Mouse (Mus musculus) heart, embryonic 12.5 days (tissue): ENCODE results near the gene Prdm5. TPM values are rescaled to one million over a fixed set of nuclear protein-coding genes. Genes with fewer than 3 reads are reported as not detected.

ENCODE experiments used
- ATAC-seq: fragments of 200-750 bp; cut with Nextera tagmentation; 2 replicates; pipeline ENCODE4 v1.8.0; 2017; ENCODE audit warnings: moderate TSS enrichment, moderate library complexity; ENCODE audit not compliant: insufficient number of reproducible peaks, low FRiP score
- H3K27ac ChIP-seq: fragments of 300-500 bp; sonication (generic); 2 replicates; pipeline ENCODE4 v1.5.1; 2016; ENCODE audit warnings: mild to moderate bottlenecking, moderate library complexity; ENCODE audit not compliant: poor library complexity, severe bottlenecking
- H3K27me3 ChIP-seq: fragments of 300-500 bp; sonication (generic); replicated peaks from 2 replicates; pipeline ENCODE4 v1.6.1; 2016; ENCODE audit warnings: mild to moderate bottlenecking, moderate library complexity
- H3K36me3 ChIP-seq: fragments of 300-500 bp; sonication (generic); 2 replicates; pipeline ENCODE4 v1.6.1; 2016; ENCODE audit warnings: mild to moderate bottlenecking, moderate library complexity
- H3K4me1 ChIP-seq: fragments of 300-500 bp; sonication (generic); replicated peaks from 2 replicates; pipeline ENCODE4 v1.6.1; 2016; ENCODE audit warnings: mild to moderate bottlenecking
- H3K4me2 ChIP-seq: fragments of 300-500 bp; sonication (generic); 2 replicates; pipeline ENCODE4 v1.6.1; 2016; ENCODE audit warnings: mild to moderate bottlenecking, moderate library complexity
- H3K4me3 ChIP-seq: fragments of 300-500 bp; sonication (generic); 2 replicates; pipeline ENCODE4 v1.5.1; 2016; ENCODE audit warnings: mild to moderate bottlenecking
- H3K9ac ChIP-seq: fragments of 300-500 bp; sonication (generic); 2 replicates; pipeline ENCODE4 v1.6.1; 2016; ENCODE audit warnings: mild to moderate bottlenecking, moderate library complexity
- H3K9me3 ChIP-seq: fragments of 300-500 bp; sonication (generic); replicated peaks from 2 replicates; pipeline ENCODE4 v1.6.1; 2016; ENCODE audit warnings: mild to moderate bottlenecking, moderate library complexity
- WGBS: fragments of 180-500 bp; shearing (Covaris S2); methylation state at CpG from one replicate; pipeline ENCODE4 v1.1.7; 2016; 5-methylcytosine and 5-hydroxymethylcytosine counted together
- polyA plus RNA-seq: library from polyadenylated mRNA; unstranded; fragments of >200 nt; fragmentation: Nextera tagmentation; extraction: Ambion mirVana; gene quantifications from 2 replicates; pipeline ENCODE4 v1.2.1, GENCODE M21; 2016

The Prdm5 gene
- polyA plus RNA-seq, 1 experiment from 2014 or later: 12.0 TPM

GRCm38 (mm10) chr6:65933177-65933576, 154.4 kb downstream of the Prdm5 start:
- no peak overlapping the region for H3K4me3 ChIP-seq
- ATAC-seq: no peak
- H3K9me3 ChIP-seq: no peaks in the 10 kb centered on the region
- no peaks in the 10 kb centered on the region for H3K27me3 ChIP-seq
- H3K27ac ChIP-seq: no peak overlapping the region
- H3K36me3 ChIP-seq: peaks cover 16% of the 10 kb centered on the region
- WGBS: 57% methylated on average over 4 of the region's 4 CpGs
- H3K4me2 ChIP-seq: no peak overlapping the region
- no peaks in the 10 kb centered on the region for H3K4me1 ChIP-seq
- no peak overlapping the region for H3K9ac ChIP-seq

- 82% methylated on average over 7 of the region's 7 CpGs for WGBS
- H3K4me2 ChIP-seq: no peak overlapping the region
- ATAC-seq: no peak
- H3K27me3 ChIP-seq: no peaks in the 10 kb centered on the region
- no peaks in the 10 kb centered on the region for H3K9me3 ChIP-seq
- no peaks in the 10 kb centered on the region for H3K4me1 ChIP-seq
- no peak overlapping the region for H3K4me3 ChIP-seq
- H3K27ac ChIP-seq: no peak overlapping the region
- no peak overlapping the region for H3K9ac ChIP-seq
- peaks cover 10% of the 10 kb centered on the region; the same call in 1 of the 2 replicates for H3K36me3 ChIP-seq
Measured at GRCm38 (mm10) chr6:65935566-65936281, 156.9 kb downstream of the Prdm5 start.

GRCm38 (mm10) chr6:65950492-65950891, 171.7 kb downstream of the Prdm5 start:
- H3K4me2 ChIP-seq: no peak overlapping the region
- H3K27ac ChIP-seq: no peak overlapping the region
- H3K9me3 ChIP-seq: no peaks in the 10 kb centered on the region
- no peak overlapping the region for H3K4me3 ChIP-seq
- no peak overlapping the region for H3K9ac ChIP-seq
- no peaks in the 10 kb centered on the region for H3K27me3 ChIP-seq
- no peaks in the 10 kb centered on the region for H3K4me1 ChIP-seq
- ATAC-seq: no peak
- WGBS: 85% methylated on average over 6 of the region's 6 CpGs
- H3K36me3 ChIP-seq: no peaks in the 10 kb centered on the region

- no peaks in the 10 kb centered on the region for H3K9me3 ChIP-seq
- no peaks in the 10 kb centered on the region for H3K27me3 ChIP-seq
- WGBS: 93% methylated on average over 10 of the region's 10 CpGs
- no peaks in the 10 kb centered on the region for H3K4me1 ChIP-seq
- no peak within 1 kb of the TSS for H3K4me3 ChIP-seq
- no peak within 1 kb of the TSS for H3K4me2 ChIP-seq
- no peak within 1 kb of the TSS for H3K9ac ChIP-seq
- H3K27ac ChIP-seq: no peak within 1 kb of the TSS
- ATAC-seq: no peak
- no peaks in the 10 kb centered on the region for H3K36me3 ChIP-seq
Measured at GRCm38 (mm10) chr6:65952309-65952708, 173.5 kb downstream of the Prdm5 start, which contains the start of gene 4930544G11Rik. Gene 4930544G11Rik (plus strand): TSS chr6:65952609.

GRCm38 (mm10) chr6:65969386-65970111, 190.8 kb downstream of the Prdm5 start:
- no peak overlapping the region for H3K4me2 ChIP-seq
- H3K4me3 ChIP-seq: no peak overlapping the region
- H3K27ac ChIP-seq: no peak overlapping the region
- no peaks in the 10 kb centered on the region for H3K36me3 ChIP-seq
- no peaks in the 10 kb centered on the region for H3K4me1 ChIP-seq
- H3K9ac ChIP-seq: no peak overlapping the region
- H3K27me3 ChIP-seq: no peaks in the 10 kb centered on the region
- no peaks in the 10 kb centered on the region for H3K9me3 ChIP-seq
- no peak for ATAC-seq
- 60% methylated on average over 6 of the region's 6 CpGs for WGBS

- no peak for ATAC-seq
- H3K9ac ChIP-seq: no peak overlapping the region
- H3K27ac ChIP-seq: no peak overlapping the region
- no peaks in the 10 kb centered on the region for H3K27me3 ChIP-seq
- H3K9me3 ChIP-seq: no peaks in the 10 kb centered on the region
- no peak overlapping the region for H3K4me2 ChIP-seq
- no peak overlapping the region for H3K4me3 ChIP-seq
- no peaks in the 10 kb centered on the region for H3K4me1 ChIP-seq
- 89% methylated on average over 9 of the region's 9 CpGs for WGBS
- H3K36me3 ChIP-seq: no peaks in the 10 kb centered on the region
Measured at GRCm38 (mm10) chr6:65970410-65970809, 191.6 kb downstream of the Prdm5 start.

Other genes starting within 250 kb of the Prdm5 start
- gene Ndnf, start 107.4 kb upstream of the Prdm5 start, polyA plus RNA-seq: 1.6 and 2.0 TPM in 2 replicates
- not detected in 2 replicates for gene 4930544G11Rik, start 173.6 kb downstream of the Prdm5 start, polyA plus RNA-seq